Mouse (Mus musculus) forebrain, embryonic 16.5 days (tissue): ENCODE measurements at regions not wholly inside any gene's neighbourhood (a gene's known extent, or its start where the extent isn't known, plus 50 kb on each side); places are given as distances from the start of the nearest gene placed in this dataset.

Experiments used
- ATAC-seq: fragments of 200-750 bp; cut with Nextera tagmentation; 2 replicates; pipeline ENCODE4 v1.8.0; 2017; ENCODE audit warnings: mild to moderate bottlenecking, moderate library complexity
- H3K27ac ChIP-seq: fragments of 300-500 bp; sonication (generic); 2 replicates; pipeline ENCODE4 v1.5.1; 2014; ENCODE audit warnings: low read length, control low read depth
- H3K27me3 ChIP-seq: fragments of 300-500 bp; sonication (generic); replicated peaks from 2 replicates; pipeline ENCODE4 v1.6.1; 2014; ENCODE audit warnings: low read length; ENCODE audit not compliant: control insufficient read depth, insufficient read depth
- H3K36me3 ChIP-seq: fragments of 300-500 bp; sonication (generic); 2 replicates; pipeline ENCODE4 v1.6.1; 2014; ENCODE audit not compliant: control insufficient read depth, insufficient read depth
- H3K4me1 ChIP-seq: fragments of 300-500 bp; sonication (generic); replicated peaks from 2 replicates; pipeline ENCODE4 v1.6.1; 2014; ENCODE audit warnings: low read length; ENCODE audit not compliant: control insufficient read depth, insufficient read depth
- H3K4me2 ChIP-seq: fragments of 300-500 bp; sonication (generic); 2 replicates; pipeline ENCODE4 v1.6.1; 2014; ENCODE audit warnings: mild to moderate bottlenecking, low read length, control low read depth
- H3K4me3 ChIP-seq: fragments of 300-500 bp; sonication (generic); replicated peaks from 2 replicates; pipeline ENCODE4 v1.5.1; 2014; ENCODE audit warnings: mild to moderate bottlenecking, low read length, control low read depth
- H3K9ac ChIP-seq: fragments of 300-500 bp; sonication (generic); replicated peaks from 2 replicates; pipeline ENCODE4 v1.6.1; 2014; ENCODE audit warnings: low read depth, low read length, control low read depth
- H3K9me3 ChIP-seq: fragments of 300-500 bp; sonication (generic); 2 replicates; pipeline ENCODE4 v1.6.1; 2016; ENCODE audit warnings: low read length; ENCODE audit not compliant: control insufficient read depth
- WGBS: fragments of 180-500 bp; shearing (Covaris S2); extraction: QIAGEN DNeasy Blood & Tissue Kit; methylation state at CpG from one replicate; pipeline ENCODE4 v1.1.7; 2014; 5-methylcytosine and 5-hydroxymethylcytosine counted together

DNA sequence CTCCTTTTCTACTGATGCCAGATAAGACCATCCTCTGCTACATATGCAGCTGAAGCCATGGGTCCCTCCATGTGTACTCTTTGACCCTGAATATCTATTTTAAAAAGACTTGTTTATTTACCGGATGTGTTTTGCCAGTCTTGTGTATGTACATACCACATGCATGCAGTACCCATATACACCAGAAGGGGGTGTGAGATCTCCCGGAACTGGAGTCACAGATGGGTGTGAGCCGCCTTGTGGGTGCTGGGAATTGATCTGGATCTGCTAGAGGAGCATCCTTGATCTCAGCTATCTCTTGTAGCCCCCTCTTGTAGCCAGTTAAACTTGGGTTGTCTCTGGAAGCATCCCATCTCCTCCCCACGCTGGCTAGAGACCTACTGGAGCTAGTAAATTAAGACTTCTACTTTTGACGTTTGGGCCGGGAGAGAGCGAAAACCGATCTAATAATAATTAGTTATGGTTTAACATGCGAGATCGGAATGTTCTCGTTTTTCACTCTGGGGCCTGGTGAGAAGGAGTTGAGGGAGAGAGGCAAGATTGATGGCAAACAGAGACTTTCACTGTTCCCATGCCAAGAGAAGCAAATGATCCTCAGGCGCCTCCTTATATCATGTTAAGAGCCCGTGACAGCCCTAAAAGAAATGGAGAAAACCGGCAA, 77.6 kb downstream of the Gas1 start:
- H3K27me3 ChIP-seq: no peaks in the 10 kb centered on the region
- no peak overlapping the region for H3K9ac ChIP-seq
- H3K4me1 ChIP-seq: no peaks in the 10 kb centered on the region; the same call in 1 of the 2 replicates
- no peaks in the 10 kb centered on the region for H3K36me3 ChIP-seq
- H3K4me3 ChIP-seq: no peak overlapping the region
- ATAC-seq: no peak
- H3K9me3 ChIP-seq: no peaks in the 10 kb centered on the region
- no peak overlapping the region for H3K4me2 ChIP-seq
- WGBS: 75% methylated on average over 14 of the region's 14 CpGs
- no peak overlapping the region for H3K27ac ChIP-seq

DNA sequence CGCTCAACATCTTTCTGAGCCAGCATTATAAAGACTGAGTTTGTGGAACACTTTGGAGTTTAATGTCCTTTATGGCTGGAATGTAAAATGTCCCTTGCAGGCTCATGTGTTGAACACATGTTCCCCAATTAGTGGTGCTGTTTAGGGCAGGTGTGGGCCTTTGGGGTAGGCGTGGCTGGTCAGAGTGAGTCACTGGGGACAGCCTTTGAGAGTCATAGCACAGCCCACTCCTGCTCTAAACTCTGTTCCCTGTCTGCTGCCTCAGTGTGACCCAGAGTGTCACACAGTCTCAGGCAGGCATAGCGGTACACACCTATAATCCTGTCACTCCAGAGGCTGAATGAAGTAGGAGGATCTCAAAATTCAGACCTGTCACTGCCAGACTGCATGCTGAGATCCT, 78.8 kb downstream of the Gas1 start:
- Histone ChIP-seq H3K27me3 (no peaks in the 10 kb centered on the region), H3K27ac (no peak overlapping the region), H3K36me3 (no peaks in the 10 kb centered on the region), H3K9me3 (no peaks in the 10 kb centered on the region), H3K4me1 (no peaks in the 10 kb centered on the region; the same call in 1 of the 2 replicates), H3K4me2 (no peak overlapping the region), H3K9ac (no peak overlapping the region), H3K4me3 (no peak overlapping the region)
- WGBS: 69% methylated on average over 3 of the region's 3 CpGs
- ATAC-seq: no peak

DNA sequence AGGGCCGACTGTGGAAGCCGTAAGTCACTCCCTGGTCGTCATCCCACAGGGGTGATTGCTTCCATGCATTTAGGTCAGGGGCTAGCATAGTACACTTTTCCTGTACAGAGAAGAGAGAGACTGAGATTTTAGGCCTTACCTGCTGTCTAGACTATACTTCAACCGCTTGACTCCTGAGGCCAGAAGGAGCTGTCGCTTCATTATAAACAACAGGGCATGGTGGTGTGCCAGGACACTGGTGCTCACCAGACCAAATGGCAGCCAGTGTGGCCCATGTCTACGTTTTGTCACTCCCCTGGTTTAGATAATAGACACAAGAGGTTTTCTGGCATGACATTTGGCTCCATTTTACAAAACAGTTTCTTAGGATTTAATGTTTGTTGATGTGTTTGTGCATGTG, 79.4 kb downstream of the Gas1 start:
- no peak for ATAC-seq
- Histone ChIP-seq H3K4me2 (no peak overlapping the region), H3K27ac (no peak overlapping the region), H3K36me3 (no peaks in the 10 kb centered on the region), H3K27me3 (no peaks in the 10 kb centered on the region), H3K4me3 (no peak overlapping the region), H3K9me3 (no peaks in the 10 kb centered on the region), H3K4me1 (no peaks in the 10 kb centered on the region; the same call in 1 of the 2 replicates), H3K9ac (no peak overlapping the region)
- WGBS: 47% methylated on average over 6 of the region's 6 CpGs

DNA sequence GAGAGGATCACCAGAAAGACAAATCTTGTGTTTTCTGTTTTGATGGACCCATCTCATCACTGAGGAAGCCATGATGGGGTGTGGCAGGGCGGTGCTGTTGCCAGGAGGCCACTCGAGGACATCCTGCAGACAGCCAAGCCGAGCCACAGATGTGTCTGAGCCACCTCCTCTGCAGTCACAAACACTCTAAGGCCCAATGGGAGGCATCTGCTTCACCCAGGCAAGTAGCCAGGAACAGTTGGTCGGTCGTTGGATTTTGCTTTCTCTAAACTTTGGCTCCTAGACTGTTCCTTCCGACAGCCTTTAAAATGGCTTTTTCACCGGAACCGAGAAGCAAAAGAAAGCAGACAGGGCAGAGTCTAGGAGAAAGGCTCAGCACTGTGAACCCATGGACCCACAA, 90.5 kb downstream of the Gas1 start:
- Histone ChIP-seq H3K9ac (no peak overlapping the region), H3K4me2 (no peak overlapping the region), H3K4me3 (no peak overlapping the region), H3K4me1 (peaks cover 5% of the 10 kb centered on the region), H3K27me3 (no peaks in the 10 kb centered on the region), H3K36me3 (no peaks in the 10 kb centered on the region), H3K9me3 (no peaks in the 10 kb centered on the region), H3K27ac (no peak overlapping the region)
- 63% methylated on average over 8 of the region's 8 CpGs for WGBS
- ATAC-seq: no peak

DNA sequence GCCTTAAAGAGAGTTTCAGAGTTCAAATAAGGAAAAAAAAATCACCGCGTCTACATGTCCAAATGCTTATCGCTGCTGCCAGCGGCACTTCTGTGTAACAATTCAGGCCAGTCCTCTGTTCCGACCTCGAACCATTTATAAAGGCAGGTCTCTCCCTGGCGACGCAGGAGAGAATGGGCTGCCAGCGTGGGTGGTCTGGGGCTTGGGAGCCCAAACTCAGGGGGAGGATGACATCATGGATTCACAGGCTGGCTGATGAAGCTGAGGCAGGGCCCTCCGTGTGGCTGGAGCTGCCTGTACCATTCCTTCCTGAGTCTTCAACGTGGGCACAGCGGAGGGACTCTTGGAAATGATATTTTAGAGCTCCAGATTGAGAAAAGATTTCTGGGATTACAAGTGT, 92.2 kb downstream of the Gas1 start:
- H3K27ac ChIP-seq: no peak overlapping the region
- H3K4me3 ChIP-seq: no peak overlapping the region
- ATAC-seq: peak; percentile 75
- peaks cover 5% of the 10 kb centered on the region for H3K4me1 ChIP-seq
- peak overlapping the region; percentile 20; the same call in 1 of the 2 replicates for H3K4me2 ChIP-seq
- 4% methylated on average over 12 of the region's 12 CpGs for WGBS
- H3K27me3 ChIP-seq: no peaks in the 10 kb centered on the region
- no peaks in the 10 kb centered on the region for H3K9me3 ChIP-seq
- no peak overlapping the region for H3K9ac ChIP-seq
- H3K36me3 ChIP-seq: no peaks in the 10 kb centered on the region

DNA sequence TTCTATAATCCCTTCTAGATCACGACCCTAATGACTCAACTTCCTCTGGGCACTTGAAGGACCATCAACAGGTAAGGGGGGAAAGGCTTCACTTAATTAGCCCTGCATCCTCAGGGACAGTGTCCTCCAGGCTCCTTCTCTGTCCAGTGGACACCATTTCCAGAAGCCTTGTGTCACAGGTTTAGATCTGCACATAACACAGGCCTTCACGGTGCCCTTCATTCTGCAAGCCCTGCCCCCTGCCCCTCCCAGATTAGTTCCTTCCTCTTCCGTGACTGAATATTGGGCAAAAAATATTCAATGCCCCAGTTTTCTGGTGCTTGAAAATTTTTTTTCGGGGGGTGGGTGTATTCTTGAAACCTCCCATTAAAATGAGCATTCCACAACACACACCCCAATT, 92.9 kb downstream of the Gas1 start:
- no peaks in the 10 kb centered on the region for H3K9me3 ChIP-seq
- no peak for ATAC-seq
- H3K36me3 ChIP-seq: no peaks in the 10 kb centered on the region
- peaks cover 5% of the 10 kb centered on the region for H3K4me1 ChIP-seq
- no peaks in the 10 kb centered on the region for H3K27me3 ChIP-seq
- 49% methylated on average over 4 of the region's 4 CpGs for WGBS
- no peak overlapping the region for H3K4me3 ChIP-seq
- no peak overlapping the region for H3K4me2 ChIP-seq
- no peak overlapping the region for H3K9ac ChIP-seq
- H3K27ac ChIP-seq: no peak overlapping the region

DNA sequence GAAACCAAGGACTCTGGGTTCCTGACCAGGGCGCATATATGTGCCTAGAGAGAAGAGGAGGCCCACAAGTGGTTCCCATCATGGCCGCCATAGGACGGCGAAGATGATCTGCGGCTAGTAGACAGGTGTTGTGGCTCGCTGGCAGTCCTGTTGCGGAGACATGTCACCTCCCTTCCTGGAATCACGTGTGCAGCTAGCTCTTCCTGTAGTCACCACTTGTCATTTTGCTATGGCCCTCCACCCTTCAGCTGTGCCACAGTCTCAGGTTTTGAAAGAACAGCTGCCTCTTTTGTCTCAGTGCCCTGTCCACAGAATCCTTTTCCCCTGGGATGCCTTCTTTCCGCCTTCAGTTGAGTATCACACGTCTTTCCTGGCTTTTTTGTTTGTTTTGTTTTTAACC, 97.1 kb downstream of the Gas1 start:
- Histone ChIP-seq H3K27me3 (no peaks in the 10 kb centered on the region), H3K4me2 (no peak overlapping the region), H3K9me3 (no peaks in the 10 kb centered on the region), H3K4me1 (peaks cover 5% of the 10 kb centered on the region), H3K4me3 (no peak overlapping the region), H3K36me3 (no peaks in the 10 kb centered on the region), H3K27ac (no peak overlapping the region), H3K9ac (no peak overlapping the region)
- no peak for ATAC-seq
- 85% methylated on average over 10 of the region's 10 CpGs for WGBS

DNA sequence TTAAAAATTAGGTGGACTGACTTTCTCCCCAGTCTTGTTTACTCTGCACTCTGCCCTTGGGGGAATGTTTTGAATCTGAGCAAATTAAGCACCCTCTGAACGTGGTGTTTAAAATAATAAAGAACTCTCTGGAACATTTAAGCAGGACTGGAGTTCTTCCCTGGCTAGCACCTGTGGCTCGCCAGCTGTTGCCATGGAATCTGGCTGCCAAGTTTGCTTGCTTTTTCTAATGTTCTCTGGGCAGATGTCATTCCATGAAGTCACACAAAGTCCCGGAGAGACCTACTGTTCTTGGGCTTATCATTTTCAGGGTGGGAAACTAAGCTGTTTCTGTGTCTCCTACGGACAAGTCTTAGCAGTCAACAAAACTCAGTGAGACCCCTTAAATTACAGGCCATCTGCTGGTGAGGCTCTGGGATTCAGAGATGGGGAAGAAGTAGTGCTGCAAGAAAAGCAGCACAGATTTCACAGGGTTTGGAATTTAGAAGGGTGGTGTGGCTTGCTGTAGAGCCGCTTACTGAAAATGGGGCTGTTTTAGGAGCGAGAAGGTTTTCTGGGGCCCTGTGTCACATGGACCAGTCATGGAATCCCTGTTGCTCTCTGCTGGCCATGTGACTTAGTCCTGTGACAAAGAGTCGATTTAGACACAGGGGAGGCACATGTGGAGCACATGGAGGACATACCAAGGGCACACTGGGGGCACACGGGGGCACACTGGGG, 98.7 kb downstream of the Gas1 start:
- H3K36me3 ChIP-seq: no peaks in the 10 kb centered on the region
- 72% methylated on average over 8 of the region's 8 CpGs for WGBS
- H3K9ac ChIP-seq: no peak overlapping the region
- H3K27ac ChIP-seq: no peak overlapping the region
- no peak overlapping the region for H3K4me3 ChIP-seq
- no peaks in the 10 kb centered on the region for H3K27me3 ChIP-seq
- no peak overlapping the region for H3K4me2 ChIP-seq
- no peaks in the 10 kb centered on the region for H3K4me1 ChIP-seq
- no peaks in the 10 kb centered on the region for H3K9me3 ChIP-seq
- no peak for ATAC-seq

DNA sequence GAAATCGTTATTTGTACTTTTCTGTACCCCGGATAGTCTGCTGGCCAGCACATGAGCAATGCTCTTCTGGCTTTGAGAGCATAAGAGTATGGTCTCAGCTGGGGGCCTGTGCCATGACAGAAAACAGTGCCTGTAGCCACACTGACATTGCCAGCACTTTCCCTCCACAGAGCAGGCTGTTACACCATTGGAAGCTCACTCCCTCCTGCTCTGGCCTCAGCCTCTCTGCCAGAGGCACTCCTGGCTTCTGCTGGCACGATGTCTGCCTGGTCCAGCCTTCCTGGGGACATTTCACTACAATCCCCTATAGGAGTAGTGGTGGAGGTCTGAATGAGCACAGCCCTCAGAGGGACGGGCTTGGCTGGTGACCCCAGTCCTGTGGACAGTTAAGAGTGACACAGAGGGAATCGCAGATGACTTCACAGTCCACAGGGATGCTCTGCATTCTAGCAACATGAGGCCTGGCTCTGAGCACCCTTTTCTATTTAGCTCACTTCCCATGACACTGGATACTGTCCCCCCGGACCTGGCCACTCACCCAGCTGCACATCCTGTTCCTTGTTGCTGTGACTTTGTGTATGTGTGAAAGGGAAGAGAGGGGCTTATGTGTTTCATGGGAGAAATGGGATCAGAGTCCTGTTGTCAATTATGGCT, 100.9 kb downstream of the Gas1 start:
- Histone ChIP-seq H3K4me2 (no peak overlapping the region), H3K9me3 (no peaks in the 10 kb centered on the region), H3K27ac (no peak overlapping the region), H3K27me3 (no peaks in the 10 kb centered on the region), H3K9ac (no peak overlapping the region), H3K36me3 (no peaks in the 10 kb centered on the region), H3K4me3 (no peak overlapping the region), H3K4me1 (no peaks in the 10 kb centered on the region)
- ATAC-seq: no peak
- 52% methylated on average over 6 of the region's 6 CpGs for WGBS
